Mouse (Mus musculus) lung, postnatal 36 days (tissue): Measurements from ENCODE around the gene Dennd6a.
"Not testable (repeated sequence)": the region's sequence is repeated elsewhere in the genome, so short reads cannot be mapped to it uniquely, and the experiment has no call there.

Source experiments
- DNase-seq: peaks from one replicate; pipeline ENCODE4 v3.0.0; 2022; ENCODE audit warnings: mixed read lengths

Gene Dennd6a

GRCm38 (mm10) chr14:26645989-26646650 is 72.5 kb downstream of the Dennd6a start:
- no peak for DNase-seq

GRCm38 (mm10) chr14:26647811-26648210 is 74.2 kb downstream of the Dennd6a start:
- no peak for DNase-seq

GRCm38 (mm10) chr14:26651901-26652300 is 78.2 kb downstream of the Dennd6a start:
- no peak for DNase-seq

- DNase-seq: no peak
These were observed 84.5 kb downstream of the Dennd6a start for GRCm38 (mm10) chr14:26658178-26658577.

- no peak for DNase-seq
These were observed 86.6 kb downstream of the Dennd6a start for GRCm38 (mm10) chr14:26660233-26660632.

- no peak for DNase-seq
These were observed 88.4 kb downstream of the Dennd6a start for GRCm38 (mm10) chr14:26662016-26662415.

- no peak for DNase-seq
These were observed 88.8 kb downstream of the Dennd6a start for GRCm38 (mm10) chr14:26662488-26662887.

GRCm38 (mm10) chr14:26663851-26664250 is 90.2 kb downstream of the Dennd6a start:
- DNase-seq: no peak

- no peak for DNase-seq
These were observed 94.3 kb downstream of the Dennd6a start for GRCm38 (mm10) chr14:26667991-26668370.

- DNase-seq: peak; percentile 26
These were observed 95.0 kb downstream of the Dennd6a start for GRCm38 (mm10) chr14:26668371-26669291.

- DNase-seq: peak; percentile 94
These were observed 95.8 kb downstream of the Dennd6a start, which contains the start of gene Pde12 for GRCm38 (mm10) chr14:26669292-26670073. Pde12 (minus strand) TSS chr14:26669883.

- DNase-seq: no peak
These were observed 97.3 kb downstream of the Dennd6a start for GRCm38 (mm10) chr14:26670964-26671363.

GRCm38 (mm10) chr14:26671870-26672615 is 98.4 kb downstream of the Dennd6a start:
- DNase-seq: not testable (repeated sequence)

GRCm38 (mm10) chr14:26674476-26675169 is 101.0 kb downstream of the Dennd6a start:
- DNase-seq: not testable (repeated sequence)

GRCm38 (mm10) chr14:26675371-26675770 is 101.7 kb downstream of the Dennd6a start:
- peak; percentile 48 for DNase-seq

- no peak for DNase-seq
These were observed 102.1 kb downstream of the Dennd6a start for GRCm38 (mm10) chr14:26675791-26676190.
